Comparison of ENCODE assay signal across 19 mouse cellular contexts in genomic region chr15:66443861-66444260, GRCm38 (mm10). TPM values are rescaled to one million over a fixed set of nuclear protein-coding genes. Genes with fewer than 3 reads are reported as not detected.
"Had no signal": no experiment of that assay in that cellular context is flagged by ENCODE, and none has a peak within 500 bp of the region (broad histone marks: within the 10 kb centered on the region; RNA-seq: fewer than 3 reads in every experiment).

No protein-coding gene starts in this region.

- ATAC-seq: intestine, postnatal 0 days; liver, embryonic 12.5 days; midbrain, embryonic 13.5 days; midbrain, embryonic 16.5 days had no signal

- DNase-seq: kidney, adult 2 months; kidney, postnatal 10 days; kidney, postnatal 36 days; layer of hippocampus, adult 9-11 months; liver; lung, adult 18-20 months; lung, postnatal 10 days; lung, postnatal 36 days; right cerebral cortex, adult 18-20 months; right cerebral cortex, postnatal 25 days; spleen, adult 18-20 months; thymus, postnatal 36 days had no signal

RNA-seq across cellular contexts. Expression of gene Lrrc6, which starts 56.8 kb away (rescaled TPM):
- polyA plus RNA-seq: intestine, postnatal 0 days; kidney, adult 2 months; limb, embryonic 10.5 days; limb, embryonic 13.5 days; liver, embryonic 12.5 days; liver, embryonic 15.5 days had no signal
